Mouse (Mus musculus): ENCODE results near the gene Zfp583. TPM values are rescaled to one million over a fixed set of nuclear protein-coding genes. Genes with fewer than 3 reads are reported as not detected.
"Not testable (repeated sequence)": the region's sequence is repeated elsewhere in the genome, so short reads cannot be mapped to it uniquely, and the experiment has no call there.

Zfp583 gene
- polyA plus RNA-seq (2016; fragmentation: Nextera tagmentation; extraction: Ambion mirVana): 4.9 and 5.3 TPM in 2 replicates

DNA sequence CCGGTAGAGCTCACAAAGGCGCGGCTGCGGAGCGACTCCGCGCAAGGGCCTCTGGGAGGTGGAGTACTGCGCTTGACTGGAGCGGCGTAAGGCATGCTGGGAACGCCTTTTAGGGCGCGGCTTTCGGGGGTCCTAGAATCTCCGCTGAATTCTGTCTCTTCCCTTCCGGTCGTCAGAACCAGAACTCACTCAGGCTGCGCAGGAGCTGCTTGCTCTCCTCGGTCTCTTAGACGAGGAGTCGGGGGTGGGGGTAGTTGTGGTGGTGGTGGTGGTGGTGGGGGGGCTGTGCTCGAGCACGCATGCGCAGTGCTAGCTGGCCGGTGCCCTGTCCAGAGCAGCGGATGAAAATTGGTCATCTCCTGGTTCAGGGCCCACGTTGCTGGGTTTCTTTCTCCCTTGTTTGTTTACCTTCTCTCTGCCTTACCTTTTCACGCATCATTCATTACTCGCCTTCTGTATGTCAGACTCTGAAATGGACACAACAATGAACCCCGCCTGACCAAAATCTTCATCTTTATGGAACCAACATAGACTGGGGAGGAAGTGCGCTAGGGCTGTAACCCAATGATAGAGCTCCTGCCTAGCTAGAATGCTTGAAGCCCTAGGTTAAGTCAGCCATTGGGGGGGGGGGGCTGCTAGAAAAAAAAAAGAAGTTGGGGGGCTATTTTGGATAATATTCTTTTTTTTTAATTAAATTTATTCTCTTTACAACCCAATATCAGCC, at the start of gene Zfp583:
Zfp583 (minus strand) TSS at position 53 of the 724 bp plus-strand sequence.
- peak within 1 kb of the TSS; percentile 67 for H3K4me3 ChIP-seq
- peaks cover 4% of the 10 kb centered on the region; the same call in 1 of the 2 replicates for H3K36me3 ChIP-seq
- 5% methylated on average over 31 of the region's 31 CpGs for WGBS
- H3K4me1 ChIP-seq: peaks cover 10% of the 10 kb centered on the region; the same call in 1 of the 2 replicates
- no peaks in the 10 kb centered on the region for H3K27me3 ChIP-seq (ENCODE audit: insufficient read depth, poor library complexity, severe bottlenecking)
- peak; percentile 91 for DNase-seq (ENCODE audit: low spot score)
- no peaks in the 10 kb centered on the region for H3K9me3 ChIP-seq
- peak within 1 kb of the TSS; percentile 90 for H3K27ac ChIP-seq

DNA sequence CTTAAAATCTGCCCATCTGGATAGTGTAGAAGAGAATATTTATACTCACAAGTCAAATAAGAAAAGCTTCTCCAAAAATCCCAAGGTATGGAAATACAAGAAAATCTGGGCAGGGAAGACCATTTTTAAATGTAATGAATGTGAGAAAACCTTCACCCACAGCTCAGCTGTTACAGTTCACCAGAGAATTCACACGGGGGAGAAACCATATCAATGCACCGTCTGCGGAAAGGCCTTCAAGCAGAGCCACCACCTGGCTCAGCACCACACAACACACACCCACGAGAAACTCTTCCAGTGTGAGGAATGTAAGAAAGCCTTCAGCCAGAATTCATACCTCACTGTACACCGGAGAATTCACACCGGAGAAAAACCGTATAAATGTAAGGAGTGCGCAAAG, 47.4 kb upstream of the Zfp583 start:
- Histone ChIP-seq H3K27ac (no peak overlapping the region), H3K4me3 (no peak overlapping the region), H3K36me3 (no peaks in the 10 kb centered on the region; the same call in 1 of the 2 replicates), H3K4me1 (peaks cover 6% of the 10 kb centered on the region; the same call in 1 of the 2 replicates), H3K9me3 (no peaks in the 10 kb centered on the region), H3K27me3 (ENCODE audit: insufficient read depth, poor library complexity, severe bottlenecking) (no peaks in the 10 kb centered on the region)
- WGBS: 86% methylated on average over 8 of the region's 8 CpGs
- DNase-seq (ENCODE audit: low spot score): no peak

DNA sequence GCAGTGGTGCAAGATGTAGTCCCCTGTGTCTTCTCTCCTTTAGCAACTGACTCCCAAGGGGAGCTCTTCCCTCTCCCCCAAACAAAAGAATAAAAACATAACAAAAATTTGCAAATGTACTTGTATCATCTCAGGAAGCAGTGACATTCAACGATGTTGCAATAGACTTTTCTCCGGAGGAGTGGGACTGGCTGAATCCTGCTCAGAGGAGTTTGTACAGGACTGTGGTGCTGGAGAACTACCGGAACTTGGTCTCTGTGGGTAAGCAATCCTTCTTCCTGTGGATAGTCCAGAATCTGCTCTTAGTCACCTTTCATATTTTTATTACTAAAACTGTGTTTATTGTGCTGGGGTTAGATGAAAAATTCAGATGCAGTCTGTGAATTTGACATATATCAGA, 41.9 kb upstream of the Zfp583 start:
- H3K27me3 ChIP-seq (ENCODE audit: insufficient read depth, poor library complexity, severe bottlenecking): no peaks in the 10 kb centered on the region
- no peak overlapping the region for H3K4me3 ChIP-seq
- H3K27ac ChIP-seq: no peak overlapping the region
- no peaks in the 10 kb centered on the region for H3K36me3 ChIP-seq
- no peaks in the 10 kb centered on the region for H3K4me1 ChIP-seq
- no peaks in the 10 kb centered on the region for H3K9me3 ChIP-seq
- DNase-seq (ENCODE audit: low spot score): no peak
- WGBS: 79% methylated on average over 3 of the region's 3 CpGs

DNA sequence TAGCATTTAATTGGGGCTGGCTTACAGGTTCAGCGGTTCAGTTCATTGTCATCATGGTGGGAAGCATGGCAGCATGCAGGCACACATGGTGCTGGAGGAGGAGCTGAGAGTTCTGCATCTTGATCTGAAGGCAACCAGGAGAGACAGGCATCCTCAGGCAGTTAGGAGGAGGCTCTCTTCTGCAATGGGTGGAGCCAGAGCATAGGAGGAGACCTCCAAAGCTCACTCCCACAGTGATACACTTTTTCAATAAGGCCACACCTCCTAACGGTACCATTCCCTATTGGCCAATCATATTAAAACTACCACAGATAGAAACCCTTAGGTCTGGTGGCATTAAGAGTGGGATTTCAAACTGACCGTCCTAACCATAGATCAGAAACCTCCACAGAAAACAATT, 38.4 kb upstream of the Zfp583 start:
- Histone ChIP-seq H3K9me3 (no peaks in the 10 kb centered on the region), H3K27me3 (ENCODE audit: insufficient read depth, poor library complexity, severe bottlenecking) (no peaks in the 10 kb centered on the region), H3K4me3 (no peak overlapping the region), H3K36me3 (no peaks in the 10 kb centered on the region), H3K27ac (no peak overlapping the region), H3K4me1 (no peaks in the 10 kb centered on the region)
- no peak for DNase-seq (ENCODE audit: low spot score)
- WGBS: 76% methylated on average over 3 of the region's 3 CpGs

DNA sequence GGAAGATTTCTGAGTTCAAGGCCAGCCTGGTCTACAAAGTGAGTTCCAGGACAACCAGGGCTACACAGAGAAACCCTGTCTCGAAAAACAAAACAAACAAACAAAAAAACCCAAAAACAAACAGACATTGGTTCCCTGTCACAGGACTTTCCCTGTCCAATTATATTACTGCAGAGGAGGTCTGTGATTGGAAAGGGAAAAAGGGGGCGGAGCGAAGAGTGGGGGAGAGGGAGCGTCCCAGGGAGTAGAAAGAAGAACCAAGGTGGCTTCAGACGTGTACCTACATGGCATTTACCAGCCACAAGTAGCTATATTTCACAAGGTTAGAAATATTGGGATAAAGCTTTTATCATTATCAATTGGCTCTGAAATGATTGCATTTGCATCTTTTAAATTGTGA, 37.1 kb upstream of the Zfp583 start:
- H3K4me1 ChIP-seq; H3K36me3 ChIP-seq; H3K4me3 ChIP-seq; DNase-seq (ENCODE audit: low spot score); H3K27me3 ChIP-seq (ENCODE audit: insufficient read depth, poor library complexity, severe bottlenecking); H3K27ac ChIP-seq; H3K9me3 ChIP-seq: not testable (repeated sequence)
- WGBS: 78% methylated on average over 5 of the region's 5 CpGs

DNA sequence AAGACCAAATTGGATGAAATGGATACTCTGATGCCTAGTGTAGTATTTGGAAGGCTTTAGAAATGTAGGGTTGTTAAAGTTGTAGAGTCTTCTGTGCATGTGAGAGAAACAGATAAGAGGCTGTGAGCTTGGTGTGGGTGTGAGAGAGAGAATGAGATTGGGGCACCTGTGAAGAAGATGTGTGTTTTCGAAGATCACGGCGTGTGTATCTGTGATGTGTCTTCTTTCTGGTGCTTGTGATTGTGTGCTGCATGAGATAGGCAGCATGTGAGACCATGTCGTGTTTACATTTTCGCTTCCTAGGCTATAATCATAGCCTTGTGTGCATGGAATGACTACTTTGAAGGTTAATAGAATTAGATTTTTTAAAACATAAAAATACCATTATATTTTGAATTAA, 36.1 kb upstream of the Zfp583 start:
- Histone ChIP-seq H3K4me3 (no peak overlapping the region), H3K27ac (no peak overlapping the region), H3K9me3 (no peaks in the 10 kb centered on the region), H3K36me3 (no peaks in the 10 kb centered on the region), H3K27me3 (ENCODE audit: insufficient read depth, poor library complexity, severe bottlenecking) (no peaks in the 10 kb centered on the region), H3K4me1 (peaks cover 4% of the 10 kb centered on the region; the same call in 1 of the 2 replicates)
- WGBS: 76% methylated on average over 5 of the region's 5 CpGs
- DNase-seq (ENCODE audit: low spot score): no peak

DNA sequence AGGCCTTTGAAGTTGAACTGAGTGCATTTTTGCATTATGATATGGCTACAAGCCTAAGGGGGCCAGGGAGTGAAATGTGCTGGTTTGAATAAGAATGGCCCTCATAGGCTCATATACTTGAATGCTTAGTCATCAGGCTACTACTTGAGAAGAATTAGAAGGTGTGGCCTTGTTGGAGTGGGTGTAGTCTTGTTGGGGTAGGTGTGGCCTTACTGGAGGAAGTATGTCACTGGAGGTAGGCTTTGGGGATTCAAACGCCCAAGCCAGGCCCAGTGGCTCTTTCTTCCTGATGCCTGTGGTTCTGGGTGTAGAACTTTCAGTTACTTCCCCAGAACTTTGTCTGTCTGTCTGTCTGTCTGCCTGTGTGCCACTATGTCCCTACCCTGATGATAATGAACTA, 33.7 kb upstream of the Zfp583 start:
- Histone ChIP-seq H3K36me3 (no peaks in the 10 kb centered on the region), H3K9me3 (no peaks in the 10 kb centered on the region), H3K27me3 (ENCODE audit: insufficient read depth, poor library complexity, severe bottlenecking) (no peaks in the 10 kb centered on the region), H3K4me3 (no peak overlapping the region), H3K27ac (no peak overlapping the region), H3K4me1 (peaks cover 4% of the 10 kb centered on the region; the same call in 1 of the 2 replicates)
- no peak for DNase-seq (ENCODE audit: low spot score)
- whole genome bisulfite sequencing: 55% methylated on average over 1 of the region's 1 CpGs

DNA sequence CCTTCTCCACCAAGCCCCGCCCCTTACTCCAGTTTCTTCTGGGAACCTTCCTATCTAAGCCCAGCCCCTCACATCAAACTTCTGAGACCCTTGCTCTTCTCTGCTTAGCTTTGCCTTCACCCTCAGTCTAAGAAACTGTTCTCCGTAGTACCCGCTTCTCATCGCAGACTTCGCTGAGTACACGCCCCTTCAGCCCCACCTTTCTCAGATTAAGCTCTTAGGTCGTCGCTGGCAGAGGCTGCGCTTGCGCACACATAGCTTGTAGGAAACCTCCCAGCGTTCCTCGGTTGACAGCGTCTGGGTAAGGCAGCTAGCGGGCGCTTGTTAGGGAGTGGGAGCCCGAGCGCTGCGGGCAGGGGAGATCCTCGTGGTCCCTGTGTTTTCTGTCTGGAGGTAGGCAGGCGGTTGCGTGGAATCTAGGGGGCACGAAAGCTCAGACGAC, 32.0 kb upstream of the Zfp583 start, which contains the start of gene Zfp78:
Zfp78 (plus strand) TSS at position 234 of the 442 bp plus-strand sequence.
- Histone ChIP-seq H3K4me1 (peaks cover 4% of the 10 kb centered on the region; the same call in 1 of the 2 replicates), H3K4me3 (peak within 1 kb of the TSS; percentile 69), H3K36me3 (no peaks in the 10 kb centered on the region), H3K27me3 (ENCODE audit: insufficient read depth, poor library complexity, severe bottlenecking) (no peaks in the 10 kb centered on the region), H3K9me3 (no peaks in the 10 kb centered on the region), H3K27ac (peak within 1 kb of the TSS; percentile 85)
- 0% methylated on average over 23 of the region's 23 CpGs for WGBS
- DNase-seq (ENCODE audit: low spot score): peak; percentile 96

DNA sequence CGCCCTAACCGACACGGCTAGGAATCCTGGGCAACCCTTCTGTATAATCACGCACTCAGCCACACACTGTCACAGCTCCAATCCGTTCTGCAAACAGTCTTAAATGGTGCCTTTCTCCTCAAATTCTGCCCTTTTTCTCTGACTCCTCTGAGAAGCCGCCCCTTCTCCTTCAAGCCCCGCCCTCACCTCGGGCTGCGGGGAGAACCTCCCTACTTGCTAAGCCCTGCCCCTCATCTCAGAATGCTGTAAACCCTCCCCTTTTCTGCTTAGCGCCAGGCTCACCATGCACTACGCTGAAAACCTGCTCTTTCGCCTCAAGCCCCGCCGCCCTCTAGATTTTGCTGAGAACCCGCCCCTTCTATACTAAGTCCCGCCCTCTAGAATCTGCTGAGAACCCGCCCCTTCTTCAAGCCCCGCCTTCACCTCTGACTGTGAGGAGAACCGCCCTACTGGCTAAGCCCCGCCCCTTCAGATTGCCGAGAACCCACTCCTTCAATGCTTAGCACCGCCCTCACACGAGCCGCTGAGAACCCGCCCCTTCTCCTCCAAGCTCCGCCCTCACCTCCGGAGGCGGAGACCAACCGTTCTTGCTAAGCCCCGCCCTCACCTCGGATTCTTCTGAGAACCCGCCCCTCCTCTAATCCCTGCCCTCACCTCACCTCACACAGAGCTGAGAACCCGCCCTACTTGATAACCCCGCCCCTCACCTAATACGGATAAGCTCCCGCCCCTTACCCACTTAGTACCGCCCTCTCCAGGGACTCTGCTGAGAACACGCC, 31.4 kb upstream of the Zfp583 start:
- under 1% methylated on average over 38 of the region's 38 CpGs for WGBS
- Histone ChIP-seq H3K27ac (peak overlapping the region; percentile 85), H3K36me3 (no peaks in the 10 kb centered on the region), H3K9me3 (no peaks in the 10 kb centered on the region), H3K4me3 (peak overlapping the region; percentile 69), H3K4me1 (peaks cover 4% of the 10 kb centered on the region; the same call in 1 of the 2 replicates), H3K27me3 (ENCODE audit: insufficient read depth, poor library complexity, severe bottlenecking) (no peaks in the 10 kb centered on the region)
- DNase-seq (ENCODE audit: low spot score): peak; percentile 100

DNA sequence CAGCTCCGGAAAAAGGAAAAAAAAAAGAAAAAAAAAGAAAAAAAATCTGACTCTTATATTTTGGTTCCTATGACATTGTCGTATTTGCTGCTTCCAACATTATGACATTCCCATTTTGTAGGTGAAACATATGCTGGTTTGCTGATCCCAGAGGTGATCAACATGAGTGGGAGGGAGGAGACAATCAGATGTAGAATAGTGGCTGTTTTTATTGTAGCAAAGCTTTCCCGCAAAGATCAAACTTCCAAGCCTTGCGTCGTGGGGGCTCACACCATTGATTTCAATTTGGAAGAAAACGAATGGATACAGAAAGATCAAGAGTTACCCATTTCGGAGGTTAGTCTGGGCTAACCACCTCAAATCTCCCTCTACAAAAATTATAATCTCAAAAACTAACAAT, 30.7 kb upstream of the Zfp583 start:
- H3K4me1 ChIP-seq: peaks cover 4% of the 10 kb centered on the region; the same call in 1 of the 2 replicates
- no peak for DNase-seq (ENCODE audit: low spot score)
- peak overlapping the region; percentile 85 for H3K27ac ChIP-seq
- no peaks in the 10 kb centered on the region for H3K9me3 ChIP-seq
- H3K27me3 ChIP-seq (ENCODE audit: insufficient read depth, poor library complexity, severe bottlenecking): no peaks in the 10 kb centered on the region
- H3K4me3 ChIP-seq: peak overlapping the region; percentile 69
- WGBS: 25% methylated on average over 7 of the region's 7 CpGs
- no peaks in the 10 kb centered on the region for H3K36me3 ChIP-seq

DNA sequence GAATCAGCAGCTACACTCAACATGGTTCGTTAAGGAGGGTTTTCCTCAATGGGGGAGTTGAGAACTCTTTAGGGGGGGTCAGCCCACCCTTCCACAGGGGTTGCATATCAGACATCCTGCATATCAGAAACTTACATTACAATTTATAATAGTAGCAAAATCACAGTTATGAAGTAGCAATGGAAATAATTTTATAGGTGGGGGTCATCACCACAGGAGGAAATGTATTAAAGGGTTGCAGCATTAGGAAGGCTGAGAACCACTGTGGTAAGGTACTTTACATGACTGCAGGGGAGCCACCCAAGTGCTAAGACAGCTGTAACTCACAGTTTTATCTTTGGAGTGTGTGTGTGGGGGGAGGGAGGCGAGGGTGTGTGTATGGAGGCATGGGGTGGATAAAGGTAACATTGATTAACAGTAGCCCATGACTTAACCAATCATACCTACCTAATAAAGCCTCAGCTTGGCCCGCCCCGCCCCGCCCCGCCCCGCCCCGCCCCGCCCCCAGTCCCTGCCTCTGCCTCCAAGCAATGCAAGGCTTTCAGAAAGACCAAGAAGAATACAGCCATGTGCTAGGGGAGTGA, 29.5 kb upstream of the Zfp583 start:
- no peaks in the 10 kb centered on the region for H3K9me3 ChIP-seq

DNA sequence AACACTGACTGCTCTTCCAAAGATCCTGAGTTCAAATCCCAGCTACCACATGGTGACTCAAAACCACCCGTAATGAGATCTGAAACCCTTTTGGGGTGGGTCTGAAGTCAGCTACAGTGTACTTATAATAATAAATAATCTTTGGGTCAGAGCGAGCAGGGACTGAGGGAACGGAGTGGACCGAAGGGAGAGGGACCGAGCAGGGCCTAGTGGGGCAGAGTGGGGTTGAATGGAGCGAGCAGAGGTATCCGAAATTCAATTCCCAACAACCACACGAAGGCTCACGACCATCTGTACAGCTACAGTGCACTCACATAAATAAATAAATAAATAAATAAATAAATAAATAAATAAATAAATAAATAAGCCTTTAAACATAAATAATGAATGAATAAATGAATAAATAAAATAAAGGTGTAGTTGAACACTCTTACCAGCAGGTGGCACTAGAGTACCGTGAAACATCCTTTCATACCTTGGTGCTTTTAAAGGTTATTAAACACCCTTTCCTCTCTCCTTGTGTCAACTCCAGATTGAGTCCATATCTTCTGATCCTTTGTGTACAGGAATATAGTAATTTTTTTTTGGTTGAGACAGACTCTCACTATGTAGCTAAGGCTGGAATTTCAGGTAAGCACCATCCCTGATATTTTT, 28.0 kb upstream of the Zfp583 start:
- DNase-seq (ENCODE audit: low spot score): peak; percentile 67
- H3K4me1 ChIP-seq: peaks cover 4% of the 10 kb centered on the region; the same call in 1 of the 2 replicates
- no peak overlapping the region for H3K4me3 ChIP-seq
- H3K27ac ChIP-seq: no peak overlapping the region
- 55% methylated on average over 10 of the region's 10 CpGs for WGBS
- H3K27me3 ChIP-seq (ENCODE audit: insufficient read depth, poor library complexity, severe bottlenecking): no peaks in the 10 kb centered on the region
- peaks cover 7% of the 10 kb centered on the region; the same call in 1 of the 2 replicates for H3K36me3 ChIP-seq
- no peaks in the 10 kb centered on the region for H3K9me3 ChIP-seq

More for the DNA sequence above, 29.5 kb upstream of the Zfp583 start:
- no peaks in the 10 kb centered on the region for H3K36me3 ChIP-seq
- H3K27me3 ChIP-seq (ENCODE audit: insufficient read depth, poor library complexity, severe bottlenecking): no peaks in the 10 kb centered on the region
- no peak for DNase-seq (ENCODE audit: low spot score)
- no peak overlapping the region for H3K27ac ChIP-seq
- 12% methylated on average over 9 of the region's 9 CpGs for WGBS
- H3K4me3 ChIP-seq: no peak overlapping the region
- peaks cover 4% of the 10 kb centered on the region; the same call in 1 of the 2 replicates for H3K4me1 ChIP-seq
